Mouse (Mus musculus): ENCODE measurements around the gene Prmt3. TPM values are rescaled to one million over a fixed set of nuclear protein-coding genes. Genes with fewer than 3 reads are reported as not detected.
A peak's percentile ranks its signal among the peaks of the same experiment; 100 is the strongest.

Prmt3 gene
- polyA plus RNA-seq, 1 experiment = 22.8 TPM

- H3K36me3 ChIP-seq (replicated peaks; ENCODE audit: low read length) = peaks cover 96% of the 10 kb centered on the region
- H3K9me3 ChIP-seq = no peaks in the 10 kb centered on the region
These were observed 8.7 kb downstream of the Prmt3 start for GRCm38 (mm10) chr7:49786618-49787382.

GRCm38 (mm10) chr7:49787383-49787645 lies 9.2 kb downstream of the Prmt3 start:
- TF ChIP-seq GATA1 (IDR thresholded peaks at IDR 0.05; ENCODE audit: borderline replicate concordance, low read length) (no peak), FLI1 (IDR thresholded peaks at IDR 0.05; ENCODE audit: low read length) (no peak)
- Histone ChIP-seq H3K4me1 (peaks cover 18% of the 10 kb centered on the region), H3K36me3 (replicated peaks; ENCODE audit: low read length) (peaks cover 95% of the 10 kb centered on the region), H3K27me3 (replicated peaks) (no peaks in the 10 kb centered on the region), H3K9me3 (no peaks in the 10 kb centered on the region), H3K4me3 (replicated peaks) (no peak overlapping the region)

More at GRCm38 (mm10) chr7:49786618-49787382, 8.7 kb downstream of the Prmt3 start:
- TF ChIP-seq GATA1 (IDR thresholded peaks at IDR 0.05; ENCODE audit: borderline replicate concordance, low read length) (no peak), FLI1 (IDR thresholded peaks at IDR 0.05; ENCODE audit: low read length) (no peak)
- H3K27me3 ChIP-seq (replicated peaks) = no peaks in the 10 kb centered on the region
- H3K4me1 ChIP-seq = peaks cover 20% of the 10 kb centered on the region
- H3K4me3 ChIP-seq (replicated peaks) = no peak overlapping the region

GRCm38 (mm10) chr7:49794304-49794703 lies 16.2 kb downstream of the Prmt3 start:
- H3K27me3 ChIP-seq (replicated peaks) = no peaks in the 10 kb centered on the region
- TF ChIP-seq GATA1 (IDR thresholded peaks at IDR 0.05; ENCODE audit: borderline replicate concordance, low read length) = no peak
- TF ChIP-seq FLI1 (IDR thresholded peaks at IDR 0.05; ENCODE audit: low read length) = no peak
- H3K36me3 ChIP-seq (replicated peaks; ENCODE audit: low read length) = peaks cover 93% of the 10 kb centered on the region
- peaks cover 12% of the 10 kb centered on the region for H3K4me1 ChIP-seq
- H3K4me3 ChIP-seq (replicated peaks) = no peak overlapping the region
- H3K9me3 ChIP-seq = no peaks in the 10 kb centered on the region

GRCm38 (mm10) chr7:49797171-49797570 lies 19.0 kb downstream of the Prmt3 start:
- peaks cover 90% of the 10 kb centered on the region for H3K36me3 ChIP-seq (replicated peaks; ENCODE audit: low read length)

GRCm38 (mm10) chr7:49803511-49803910 lies 25.4 kb downstream of the Prmt3 start:
- Histone ChIP-seq H3K27me3 (replicated peaks) (no peaks in the 10 kb centered on the region), H3K4me3 (replicated peaks) (peak overlapping the region; percentile 13), H3K4me1 (peaks cover 78% of the 10 kb centered on the region), H3K9me3 (no peaks in the 10 kb centered on the region), H3K36me3 (replicated peaks; ENCODE audit: low read length) (peaks cover 66% of the 10 kb centered on the region)
- TF ChIP-seq FLI1 (IDR thresholded peaks at IDR 0.05; ENCODE audit: low read length) = no peak
- TF ChIP-seq GATA1 (IDR thresholded peaks at IDR 0.05; ENCODE audit: borderline replicate concordance, low read length) = no peak

More at GRCm38 (mm10) chr7:49797171-49797570, 19.0 kb downstream of the Prmt3 start:
- Histone ChIP-seq H3K4me3 (replicated peaks) (no peak overlapping the region), H3K27me3 (replicated peaks) (no peaks in the 10 kb centered on the region), H3K9me3 (no peaks in the 10 kb centered on the region), H3K4me1 (peaks cover 26% of the 10 kb centered on the region)
- TF ChIP-seq FLI1 (IDR thresholded peaks at IDR 0.05; ENCODE audit: low read length) (no peak), GATA1 (IDR thresholded peaks at IDR 0.05; ENCODE audit: borderline replicate concordance, low read length) (no peak)

GRCm38 (mm10) chr7:49804638-49805165 lies 26.6 kb downstream of the Prmt3 start:
- Histone ChIP-seq H3K36me3 (replicated peaks; ENCODE audit: low read length) (peaks cover 67% of the 10 kb centered on the region), H3K27me3 (replicated peaks) (no peaks in the 10 kb centered on the region), H3K4me3 (replicated peaks) (peak overlapping the region; percentile 35), H3K4me1 (peaks cover 84% of the 10 kb centered on the region), H3K9me3 (no peaks in the 10 kb centered on the region)
- TF ChIP-seq GATA1 (IDR thresholded peaks at IDR 0.05; ENCODE audit: borderline replicate concordance, low read length) = no peak

GRCm38 (mm10) chr7:49805618-49806017 lies 27.5 kb downstream of the Prmt3 start:
- H3K4me3 ChIP-seq (replicated peaks) = no peak overlapping the region
- H3K27me3 ChIP-seq (replicated peaks) = no peaks in the 10 kb centered on the region
- H3K9me3 ChIP-seq = no peaks in the 10 kb centered on the region
- H3K36me3 ChIP-seq (replicated peaks; ENCODE audit: low read length) = peaks cover 62% of the 10 kb centered on the region
- peaks cover 84% of the 10 kb centered on the region for H3K4me1 ChIP-seq
- TF ChIP-seq GATA1 (IDR thresholded peaks at IDR 0.05; ENCODE audit: borderline replicate concordance, low read length) = no peak
- no peak for TF ChIP-seq FLI1 (IDR thresholded peaks at IDR 0.05; ENCODE audit: low read length)

GRCm38 (mm10) chr7:49807093-49807682 lies 29.0 kb downstream of the Prmt3 start:
- no peaks in the 10 kb centered on the region for H3K9me3 ChIP-seq
- H3K36me3 ChIP-seq (replicated peaks; ENCODE audit: low read length) = peaks cover 62% of the 10 kb centered on the region
- H3K4me3 ChIP-seq (replicated peaks) = no peak overlapping the region
- peaks cover 80% of the 10 kb centered on the region for H3K4me1 ChIP-seq
- TF ChIP-seq FLI1 (IDR thresholded peaks at IDR 0.05; ENCODE audit: low read length) (no peak), GATA1 (IDR thresholded peaks at IDR 0.05; ENCODE audit: borderline replicate concordance, low read length) (no peak)
- H3K27me3 ChIP-seq (replicated peaks) = no peaks in the 10 kb centered on the region

GRCm38 (mm10) chr7:49807846-49808622 lies 29.9 kb downstream of the Prmt3 start:
- H3K9me3 ChIP-seq = no peaks in the 10 kb centered on the region
- H3K4me1 ChIP-seq = peaks cover 72% of the 10 kb centered on the region
- TF ChIP-seq FLI1 (IDR thresholded peaks at IDR 0.05; ENCODE audit: low read length) (no peak), GATA1 (IDR thresholded peaks at IDR 0.05; ENCODE audit: borderline replicate concordance, low read length) (no peak)
- no peak overlapping the region for H3K4me3 ChIP-seq (replicated peaks)
- no peaks in the 10 kb centered on the region for H3K27me3 ChIP-seq (replicated peaks)
- H3K36me3 ChIP-seq (replicated peaks; ENCODE audit: low read length) = peaks cover 67% of the 10 kb centered on the region
